In genomic region chr11:74771234-74771633, GRCm38 (mm10) we compare ENCODE assay signal across 8 mouse cellular contexts. TPM values are rescaled to one million over a fixed set of nuclear protein-coding genes. Genes with fewer than 3 reads are reported as not detected.
DNase-seq lines count a peak whose midpoint lies in the region; ATAC-seq and TF ChIP-seq lines count a peak whose summit lies in the region.

No protein-coding gene starts in this region.

- H3K9me3 ChIP-seq in lung, embryonic 15.5 days: no peaks in the 10 kb centered on the region
- H3K9me3 ChIP-seq in hindbrain, embryonic 16.5 days (ENCODE audit: control insufficient read depth, low read length): no peaks in the 10 kb centered on the region
- H3K9me3 ChIP-seq in midbrain, embryonic 14.5 days (ENCODE audit: control insufficient read depth, low read length): no peaks in the 10 kb centered on the region

- peak overlapping the region; percentile 82 for H3K9ac ChIP-seq in lung, embryonic 15.5 days
- H3K9ac ChIP-seq in hindbrain, embryonic 16.5 days (ENCODE audit: low read depth, low read length): peak overlapping the region; percentile 86
- peak overlapping the region; percentile 92 for H3K9ac ChIP-seq in midbrain, embryonic 14.5 days (replicated peaks; ENCODE audit: low read length)

- no peak for ATAC-seq in lung, embryonic 15.5 days (ENCODE audit: borderline replicate concordance, extremely low read depth, low FRiP score, low TSS enrichment)
- ATAC-seq in hindbrain, embryonic 16.5 days: no peak
- ATAC-seq in midbrain, embryonic 14.5 days (ENCODE audit: low FRiP score, low TSS enrichment): peak; percentile 25; the same call in 1 of the 2 replicates

- no peak for DNase-seq in lung, postnatal 36 days
- DNase-seq in cerebellum, adult 2 months: no peak
- no peak for DNase-seq in midbrain, embryonic 14.5 days
- no peak for DNase-seq in retina, postnatal 1 day
- no peak for DNase-seq in left cerebral cortex, postnatal 4 days
- DNase-seq in adrenal gland, postnatal 4 days (ENCODE audit: low spot score in 2 of 2): no peak

- H3K4me1 ChIP-seq in lung, embryonic 15.5 days: peaks cover 18% of the 10 kb centered on the region
- H3K4me1 ChIP-seq in cerebellum, adult 2 months (ENCODE audit: control insufficient read depth, insufficient read depth, low read length): no peaks in the 10 kb centered on the region
- peaks cover 14% of the 10 kb centered on the region for H3K4me1 ChIP-seq in hindbrain, embryonic 16.5 days (ENCODE audit: control insufficient read depth, insufficient read depth, low read depth, low read length)
- peaks cover 19% of the 10 kb centered on the region for H3K4me1 ChIP-seq in midbrain, embryonic 14.5 days (ENCODE audit: control insufficient read depth, insufficient read depth, low read length)

- peaks cover 25% of the 10 kb centered on the region for H3K36me3 ChIP-seq in lung, embryonic 15.5 days
- H3K36me3 ChIP-seq in hindbrain, embryonic 16.5 days (ENCODE audit: control insufficient read depth, insufficient read depth, low read length): peaks cover 17% of the 10 kb centered on the region
- peaks cover 29% of the 10 kb centered on the region for H3K36me3 ChIP-seq in midbrain, embryonic 14.5 days (ENCODE audit: control insufficient read depth, insufficient read depth, low read length)

- no peak for TF ChIP-seq POLR2A in cerebellum, adult 2 months (IDR thresholded peaks at IDR 0.05; ENCODE audit: borderline replicate concordance, insufficient read depth, low read length)

- TF ChIP-seq CTCF in cerebellum, adult 2 months (IDR thresholded peaks at IDR 0.05; ENCODE audit: borderline replicate concordance, insufficient read depth, low read depth, low read length): no peak

- H3K4me3 ChIP-seq in lung, embryonic 15.5 days: peak overlapping the region; percentile 80
- peak overlapping the region; percentile 92 for H3K4me3 ChIP-seq in cerebellum, adult 2 months (replicated peaks; ENCODE audit: insufficient read depth, low read depth, low read length)
- peak overlapping the region; percentile 53 for H3K4me3 ChIP-seq in hindbrain, embryonic 16.5 days (ENCODE audit: low read length)
- peak overlapping the region; percentile 87 for H3K4me3 ChIP-seq in midbrain, embryonic 14.5 days (replicated peaks; ENCODE audit: low read depth, low read length)

- WGBS in lung, embryonic 15.5 days: 8% methylated on average over 8 of the region's 8 CpGs
- 6% methylated on average over 8 of the region's 8 CpGs for WGBS in cerebellum, adult 2 months
- WGBS in hindbrain, embryonic 16.5 days: 14% methylated on average over 8 of the region's 8 CpGs
- WGBS in midbrain, embryonic 14.5 days: 16% methylated on average over 8 of the region's 8 CpGs

- peak overlapping the region; percentile 91 for H3K27ac ChIP-seq in lung, embryonic 15.5 days
- H3K27ac ChIP-seq in cerebellum, adult 2 months (ENCODE audit: insufficient read depth, low read length): peak overlapping the region; percentile 67
- H3K27ac ChIP-seq in hindbrain, embryonic 16.5 days (ENCODE audit: low read depth, low read length): peak overlapping the region; percentile 90
- H3K27ac ChIP-seq in midbrain, embryonic 14.5 days (replicated peaks; ENCODE audit: low read depth, low read length): peak overlapping the region; percentile 95

- intact Hi-C loops in left cerebral cortex, postnatal 4 days (cut with DNase I): no loop called here

- H3K4me2 ChIP-seq in lung, embryonic 15.5 days: peak overlapping the region; percentile 81
- peak overlapping the region; percentile 61 for H3K4me2 ChIP-seq in hindbrain, embryonic 16.5 days (ENCODE audit: low read length)
- H3K4me2 ChIP-seq in midbrain, embryonic 14.5 days (ENCODE audit: low read length): peak overlapping the region; percentile 85

- H3K27me3 ChIP-seq in lung, embryonic 15.5 days: no peaks in the 10 kb centered on the region
- H3K27me3 ChIP-seq in cerebellum, adult 2 months (ENCODE audit: control insufficient read depth, insufficient read depth, low read length): no peaks in the 10 kb centered on the region
- H3K27me3 ChIP-seq in hindbrain, embryonic 16.5 days (replicated peaks; ENCODE audit: control insufficient read depth, insufficient read depth, low read length): no peaks in the 10 kb centered on the region
- no peaks in the 10 kb centered on the region for H3K27me3 ChIP-seq in midbrain, embryonic 14.5 days (ENCODE audit: control insufficient read depth, insufficient read depth, low read length)

RNA-seq across cellular contexts. Expression of gene Mettl16, which starts 0.6 kb away (rescaled TPM):
- polyA plus RNA-seq in lung, embryonic 15.5 days (2015; fragmentation: Nextera tagmentation; extraction: Ambion mirVana): 48.4 and 50.3 TPM in 2 replicates
- polyA plus RNA-seq in cerebellum, adult 2 months (2012; rRNA removed): 17.6 and 18.5 TPM in 2 replicates
- polyA plus RNA-seq in hindbrain, embryonic 16.5 days (2015; fragmentation: Nextera tagmentation; extraction: Ambion mirVana): 52.2 and 55.3 TPM in 2 replicates
- 34.4 and 41.1 TPM in 2 replicates for polyA plus RNA-seq in midbrain, embryonic 14.5 days (2014; fragmentation: Nextera tagmentation; extraction: Ambion mirVana)
- total RNA-seq in left cerebral cortex, postnatal 4 days (2021): 10 to 100 TPM; 23.0 to 25.5 TPM
- total RNA-seq in adrenal gland, postnatal 4 days (2021): 10 to 100 TPM; 19.0 to 19.9 TPM

RNA-seq across cellular contexts. Expression of gene Pafah1b1, which starts 46.8 kb away (rescaled TPM):
- polyA plus RNA-seq in lung, embryonic 15.5 days (2015; fragmentation: Nextera tagmentation; extraction: Ambion mirVana): 41.2 and 45.1 TPM in 2 replicates
- polyA plus RNA-seq in cerebellum, adult 2 months (2012; rRNA removed): 185 and 190 TPM in 2 replicates
- polyA plus RNA-seq in hindbrain, embryonic 16.5 days (2015; fragmentation: Nextera tagmentation; extraction: Ambion mirVana): 46.0 and 46.8 TPM in 2 replicates
- 105 and 120 TPM in 2 replicates for polyA plus RNA-seq in midbrain, embryonic 14.5 days (2014; fragmentation: Nextera tagmentation; extraction: Ambion mirVana)
- 100 to 1,000 TPM; 393 to 420 TPM for total RNA-seq in left cerebral cortex, postnatal 4 days (2021)
- total RNA-seq in adrenal gland, postnatal 4 days (2021): 100 to 1,000 TPM; 165 to 177 TPM

RNA-seq across cellular contexts. Expression of gene Mnt, which starts 59.5 kb away (rescaled TPM):
- 3.7 and 4.5 TPM in 2 replicates for polyA plus RNA-seq in lung, embryonic 15.5 days (2015; fragmentation: Nextera tagmentation; extraction: Ambion mirVana)
- polyA plus RNA-seq in cerebellum, adult 2 months (2012; rRNA removed): 17.9 and 18.0 TPM in 2 replicates
- polyA plus RNA-seq in hindbrain, embryonic 16.5 days (2015; fragmentation: Nextera tagmentation; extraction: Ambion mirVana): 7.3 and 8.4 TPM in 2 replicates
- 9.8 and 10.3 TPM in 2 replicates for polyA plus RNA-seq in midbrain, embryonic 14.5 days (2014; fragmentation: Nextera tagmentation; extraction: Ambion mirVana)
- total RNA-seq in left cerebral cortex, postnatal 4 days (2021): 10 to 100 TPM; 36.7 to 36.8 TPM
- total RNA-seq in adrenal gland, postnatal 4 days (2021): 10 to 100 TPM; 29.0 to 35.9 TPM
